Mouse (Mus musculus) intestine, postnatal 0 days (tissue): ENCODE measurements around the gene Phkg2. TPM values are rescaled to one million over a fixed set of nuclear protein-coding genes. Genes with fewer than 3 reads are reported as not detected.

Experiments
- ATAC-seq: fragments of 200-750 bp; cut with Nextera tagmentation; 2 replicates; pipeline ENCODE4 v1.8.0; 2017; ENCODE audit warnings: mild to moderate bottlenecking, moderate TSS enrichment, moderate library complexity
- H3K27ac ChIP-seq: fragments of 300-500 bp; sonication (generic); 2 replicates; pipeline ENCODE4 v1.5.1; 2014; ENCODE audit warnings: mild to moderate bottlenecking, low read depth, low read length, moderate library complexity
- H3K27me3 ChIP-seq: fragments of 300-500 bp; sonication (generic); replicated peaks from 2 replicates; pipeline ENCODE4 v1.6.1; 2014; ENCODE audit warnings: low read length, mixed read lengths; ENCODE audit not compliant: control insufficient read depth, insufficient read depth
- H3K36me3 ChIP-seq: fragments of 300-500 bp; sonication (generic); 2 replicates; pipeline ENCODE4 v1.6.1; 2014; ENCODE audit warnings: mild to moderate bottlenecking, moderate library complexity; ENCODE audit not compliant: control insufficient read depth, insufficient read depth
- H3K4me1 ChIP-seq: fragments of 300-500 bp; sonication (generic); replicated peaks from 2 replicates; pipeline ENCODE4 v1.6.1; 2014; ENCODE audit warnings: antibody characterized with exemption, low read length, mixed read lengths; ENCODE audit not compliant: control insufficient read depth, insufficient read depth
- H3K4me2 ChIP-seq: fragments of 300-500 bp; sonication (generic); replicated peaks from 2 replicates; pipeline ENCODE4 v1.6.1; 2014; ENCODE audit warnings: low read depth, mild to moderate bottlenecking, moderate library complexity
- H3K4me3 ChIP-seq: fragments of 300-500 bp; sonication (generic); 2 replicates; pipeline ENCODE4 v1.5.1; 2014; ENCODE audit warnings: low read depth, low read length
- H3K9ac ChIP-seq: fragments of 300-500 bp; sonication (generic); 2 replicates; pipeline ENCODE4 v1.6.1; 2014; ENCODE audit warnings: mild to moderate bottlenecking, low read depth, low read length
- H3K9me3 ChIP-seq: fragments of 300-500 bp; sonication (generic); 2 replicates; pipeline ENCODE4 v1.6.1; 2016; ENCODE audit warnings: mixed run types; ENCODE audit not compliant: control insufficient read depth
- CTCF ChIP-seq: sonication (generic); IDR thresholded peaks from 2 replicates; pipeline ENCODE4 v1.5.1; 2016; ENCODE audit warnings: low read depth, mild to moderate bottlenecking, control low read depth, antibody characterized with exemption, moderate library complexity
- WGBS: fragments of 180-500 bp; shearing (Covaris S2); extraction: QIAGEN DNeasy Blood & Tissue Kit; methylation state at CpG from one replicate; pipeline ENCODE4 v1.1.7; 2014; 5-methylcytosine and 5-hydroxymethylcytosine counted together
- polyA plus RNA-seq: library from polyadenylated mRNA; unstranded; fragments of >200 nt; fragmentation: Nextera tagmentation; extraction: Ambion mirVana; gene quantifications from 2 replicates; pipeline ENCODE4 v1.2.1, GENCODE M21; 2015

Gene Phkg2
- polyA plus RNA-seq = 25.1 and 25.7 TPM in 2 replicates

GRCm38 (mm10) chr7:127572895-127573471 lies at the start of gene Phkg2:
TSS of gene Phkg2 (plus strand) at chr7:127573340.
- peak; percentile 99 for ATAC-seq

GRCm38 (mm10) chr7:127541671-127542070 lies 31.5 kb upstream of the Phkg2 start:
- H3K9ac ChIP-seq = no peak overlapping the region
- peak overlapping the region; percentile 50; the same call in 1 of the 2 replicates for H3K27ac ChIP-seq
- WGBS = 89% methylated on average over 3 of the region's 3 CpGs
- no peak overlapping the region for H3K4me2 ChIP-seq
- no peaks in the 10 kb centered on the region for H3K4me1 ChIP-seq
- peaks cover 84% of the 10 kb centered on the region for H3K36me3 ChIP-seq
- H3K4me3 ChIP-seq = no peak overlapping the region
- no peaks in the 10 kb centered on the region for H3K9me3 ChIP-seq
- TF ChIP-seq CTCF = no peak
- ATAC-seq = no peak
- H3K27me3 ChIP-seq = no peaks in the 10 kb centered on the region

More at GRCm38 (mm10) chr7:127572895-127573471, at the start of gene Phkg2:
- no peaks in the 10 kb centered on the region for H3K4me1 ChIP-seq
- 0 out of 2 replicates have a peak, but pooled peaks have one; percentile 10 for TF ChIP-seq CTCF
- H3K9ac ChIP-seq = peak within 1 kb of the TSS; percentile 60
- H3K4me3 ChIP-seq = peak within 1 kb of the TSS; percentile 73
- WGBS = under 1% methylated on average over 17 of the region's 17 CpGs
- H3K36me3 ChIP-seq = peaks cover 17% of the 10 kb centered on the region
- H3K4me2 ChIP-seq = peak within 1 kb of the TSS; percentile 92
- H3K27me3 ChIP-seq = no peaks in the 10 kb centered on the region
- H3K9me3 ChIP-seq = no peaks in the 10 kb centered on the region
- peak within 1 kb of the TSS; percentile 62 for H3K27ac ChIP-seq

DNA sequence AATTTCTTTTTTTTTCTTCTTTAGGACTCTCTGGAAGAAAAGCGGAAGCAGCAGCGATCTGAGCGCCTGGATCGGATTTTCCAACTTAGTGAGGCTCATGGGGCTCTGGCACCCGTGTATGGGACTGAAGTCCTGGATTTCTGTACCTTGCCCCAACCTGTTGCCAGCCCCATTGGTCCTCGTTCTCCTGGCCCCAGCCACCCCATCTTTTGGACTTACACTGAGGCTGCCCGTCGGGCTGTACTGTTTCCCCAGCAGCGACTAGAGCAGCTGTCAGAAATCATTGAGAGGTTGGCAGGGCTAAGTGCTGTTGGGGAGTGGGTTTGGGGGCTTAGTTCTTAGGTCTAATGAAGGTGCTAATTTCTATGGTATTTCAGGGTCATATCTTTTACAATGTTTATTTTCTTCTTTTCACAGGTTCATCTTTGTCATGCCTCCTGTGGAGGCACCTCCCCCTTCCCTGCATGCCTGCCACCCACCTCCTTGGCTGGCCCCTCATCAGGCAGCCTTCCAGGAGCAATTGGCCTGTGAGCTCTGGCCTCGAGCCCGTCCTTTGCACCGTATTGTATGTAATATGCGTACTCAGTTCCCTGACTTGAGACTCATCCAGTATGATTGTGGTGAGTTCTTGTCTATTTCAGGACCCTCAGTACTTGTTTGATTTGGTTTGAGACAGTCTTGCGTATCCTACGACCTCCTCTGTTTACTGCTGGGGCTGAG lies 23.9 kb upstream of the Phkg2 start:
- Histone ChIP-seq H3K9ac (no peak overlapping the region), H3K27ac (no peak overlapping the region), H3K27me3 (no peaks in the 10 kb centered on the region), H3K36me3 (peaks cover 60% of the 10 kb centered on the region), H3K4me2 (no peak overlapping the region), H3K9me3 (no peaks in the 10 kb centered on the region), H3K4me1 (no peaks in the 10 kb centered on the region), H3K4me3 (no peak overlapping the region)
- TF ChIP-seq CTCF = no peak
- no peak for ATAC-seq
- WGBS = 85% methylated on average over 15 of the region's 15 CpGs

GRCm38 (mm10) chr7:127551558-127551957 lies 21.6 kb upstream of the Phkg2 start:
- Histone ChIP-seq H3K9ac (no peak overlapping the region), H3K36me3 (peaks cover 66% of the 10 kb centered on the region), H3K4me2 (no peak overlapping the region), H3K9me3 (no peaks in the 10 kb centered on the region), H3K27ac (no peak overlapping the region), H3K27me3 (no peaks in the 10 kb centered on the region), H3K4me3 (no peak overlapping the region), H3K4me1 (no peaks in the 10 kb centered on the region)
- no peak for ATAC-seq
- 89% methylated on average over 8 of the region's 8 CpGs for WGBS
- TF ChIP-seq CTCF = no peak

DNA sequence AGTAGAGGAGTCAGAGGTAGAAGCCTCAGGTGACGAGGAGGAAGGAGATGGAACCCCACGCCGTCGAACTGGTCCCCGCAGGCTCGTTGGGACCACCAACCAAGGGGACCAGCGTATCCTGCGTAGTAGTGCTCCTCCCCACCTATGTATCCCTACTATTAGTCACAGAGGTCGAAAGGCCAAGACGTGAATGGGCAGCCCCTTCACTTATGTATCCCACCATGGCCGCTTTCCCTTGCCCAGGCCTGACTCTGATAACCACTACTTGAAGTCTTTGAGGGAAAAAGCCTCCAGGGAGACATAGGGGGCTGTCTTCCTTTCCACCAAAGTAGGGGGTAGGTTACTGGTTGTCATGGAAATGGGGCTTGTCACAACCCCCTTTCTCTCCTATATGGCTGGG lies 12.6 kb upstream of the Phkg2 start:
- H3K4me1 ChIP-seq = no peaks in the 10 kb centered on the region
- H3K9ac ChIP-seq = no peak overlapping the region
- no peaks in the 10 kb centered on the region for H3K9me3 ChIP-seq
- no peaks in the 10 kb centered on the region for H3K27me3 ChIP-seq
- no peak overlapping the region for H3K4me2 ChIP-seq
- peaks cover 63% of the 10 kb centered on the region for H3K36me3 ChIP-seq
- no peak overlapping the region for H3K4me3 ChIP-seq
- ATAC-seq = 0 out of 2 replicates have a peak, but pooled peaks have one; percentile 17
- WGBS = 95% methylated on average over 11 of the region's 11 CpGs
- no peak overlapping the region for H3K27ac ChIP-seq
- TF ChIP-seq CTCF = no peak

- no peaks in the 10 kb centered on the region for H3K9me3 ChIP-seq
- H3K4me3 ChIP-seq = no peak within 1 kb of the TSS
- no peaks in the 10 kb centered on the region for H3K27me3 ChIP-seq
- WGBS = 89% methylated on average over 5 of the region's 5 CpGs
- no peak for ATAC-seq
- H3K27ac ChIP-seq = no peak within 1 kb of the TSS
- no peaks in the 10 kb centered on the region for H3K4me1 ChIP-seq
- TF ChIP-seq CTCF = no peak
- no peak within 1 kb of the TSS for H3K9ac ChIP-seq
- peaks cover 60% of the 10 kb centered on the region for H3K36me3 ChIP-seq
- H3K4me2 ChIP-seq = no peak within 1 kb of the TSS
Measured at GRCm38 (mm10) chr7:127561340-127561858, 11.7 kb upstream of the Phkg2 start, which contains the start of gene Tmem265. TSS of gene Tmem265 (plus strand) at chr7:127561390.
